Mouse (Mus musculus): ENCODE results near the gene Sap18.
"Not testable (repeated sequence)": the region's sequence is repeated elsewhere in the genome, so short reads cannot be mapped to it uniquely, and the experiment has no call there.

The Sap18 gene

GRCm38 (mm10) chr14:57825788-57826751 lies 28.1 kb downstream of the Sap18 start, which contains the start of the genes Ska3 and Mrpl57:
Gene Ska3, minus strand, starts transcription at chr14:57826185.
Gene Mrpl57, plus strand, starts transcription at chr14:57826234.
- DNase-seq (ENCODE audit: low spot score in 2 of 2) = peak; percentile 94 to 96

- DNase-seq (ENCODE audit: low spot score in 2 of 2) = no peak
These were observed 29.3 kb downstream of the Sap18 start for GRCm38 (mm10) chr14:57827284-57827683.

DNA sequence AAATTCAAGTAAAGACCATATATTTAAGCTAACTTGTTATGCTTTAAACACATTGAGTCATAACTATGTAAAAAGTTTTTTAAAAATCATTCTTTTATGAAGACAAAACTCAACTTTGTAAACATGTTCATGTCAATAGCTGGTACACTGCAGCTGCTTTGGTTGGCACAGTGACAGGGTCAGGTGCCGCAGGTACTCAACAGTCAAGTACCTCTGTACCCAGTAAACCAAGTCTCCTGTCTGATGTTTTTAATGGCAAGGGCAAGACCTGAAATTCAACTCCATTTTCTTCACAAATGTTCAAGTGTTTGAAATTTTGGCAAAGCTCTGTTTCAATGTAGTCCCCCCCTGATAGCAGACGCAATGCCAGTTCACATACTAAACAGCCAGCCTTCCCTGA lies 35.5 kb downstream of the Sap18 start:
- DNase-seq (ENCODE audit: low spot score in 2 of 2) = no peak

DNA sequence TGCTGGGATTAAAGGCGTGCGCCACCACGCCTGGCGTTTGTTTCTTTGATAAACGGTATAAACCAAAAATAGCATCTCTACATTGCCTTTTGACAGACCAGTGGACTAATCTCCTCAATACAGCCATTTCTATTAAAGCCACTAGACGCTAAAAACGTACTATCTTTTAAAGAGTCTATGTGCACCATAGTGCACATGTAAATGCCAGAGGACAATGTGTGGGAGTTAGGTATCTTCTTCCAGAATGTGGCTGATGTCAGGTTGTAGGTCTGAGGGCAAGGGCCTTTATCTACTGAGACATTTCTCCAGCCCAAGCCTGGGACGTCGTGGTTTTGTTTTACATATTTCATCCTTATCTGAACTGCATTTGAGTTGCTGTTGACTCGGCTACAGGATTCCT lies 37.2 kb downstream of the Sap18 start:
- DNase-seq (ENCODE audit: low spot score in 2 of 2) = no peak

GRCm38 (mm10) chr14:57844535-57844934 lies 46.6 kb downstream of the Sap18 start:
- DNase-seq (ENCODE audit: low spot score in 2 of 2) = no peak

DNA sequence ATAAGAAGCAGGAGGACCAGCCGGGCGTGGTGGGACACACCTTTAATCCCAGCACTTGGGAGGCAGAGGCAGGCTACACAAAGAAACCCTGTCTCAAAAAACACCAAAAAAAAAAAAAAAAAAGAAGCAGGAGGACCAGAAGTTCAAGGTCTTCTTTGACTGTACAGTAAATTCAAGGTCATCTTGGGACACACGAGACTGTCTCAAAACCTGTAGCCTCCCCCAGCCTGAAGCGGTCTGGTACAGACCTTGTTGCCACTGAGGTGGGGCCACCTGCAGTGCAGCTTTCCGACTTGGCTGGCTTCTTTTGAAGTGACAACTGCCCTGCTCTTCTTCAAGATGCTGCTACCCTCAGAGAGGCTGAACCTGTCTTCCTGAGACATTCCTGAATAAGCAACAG lies 50.1 kb downstream of the Sap18 start:
- DNase-seq (ENCODE audit: low spot score in 2 of 2) = not testable (repeated sequence)

DNA sequence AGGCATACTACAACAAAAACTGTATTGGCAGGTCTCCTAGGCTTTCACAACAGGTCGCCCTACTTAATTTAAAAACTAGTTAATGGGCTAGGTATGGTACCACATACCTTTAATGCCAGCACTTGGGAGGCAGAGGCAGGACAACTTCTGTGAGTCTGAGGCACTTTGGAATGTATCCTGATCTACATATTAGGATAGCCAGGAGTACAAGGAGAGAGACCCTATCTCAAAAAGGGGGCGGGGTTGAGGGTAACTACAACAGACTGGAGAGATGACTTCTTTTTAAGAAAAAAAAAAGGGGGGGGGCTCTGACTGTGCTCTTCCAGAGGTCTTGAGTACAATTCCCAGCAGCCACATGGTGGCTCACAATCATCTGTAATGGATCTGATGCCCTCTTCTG lies 50.7 kb downstream of the Sap18 start:
- DNase-seq (ENCODE audit: low spot score in 2 of 2) = no peak

DNA sequence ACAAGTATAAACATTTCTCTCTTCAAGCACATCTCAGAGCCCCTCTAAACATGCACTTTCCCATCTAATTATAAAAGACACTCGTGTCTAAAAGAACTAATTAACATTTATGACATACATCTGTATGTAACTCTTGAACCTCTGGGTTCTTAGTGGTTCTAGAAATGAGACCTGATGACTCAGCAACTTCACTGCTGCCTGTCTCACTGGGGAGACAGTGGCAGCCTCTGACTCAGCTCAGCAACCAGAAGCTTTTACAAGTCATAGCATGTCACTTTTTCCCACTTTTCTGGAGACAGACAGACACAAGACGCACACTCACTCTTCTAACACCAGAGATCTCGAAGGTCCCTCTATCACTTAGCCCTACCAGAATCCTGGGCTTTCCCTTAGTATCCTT lies 52.4 kb downstream of the Sap18 start:
- no peak for DNase-seq (ENCODE audit: low spot score in 2 of 2)

DNA sequence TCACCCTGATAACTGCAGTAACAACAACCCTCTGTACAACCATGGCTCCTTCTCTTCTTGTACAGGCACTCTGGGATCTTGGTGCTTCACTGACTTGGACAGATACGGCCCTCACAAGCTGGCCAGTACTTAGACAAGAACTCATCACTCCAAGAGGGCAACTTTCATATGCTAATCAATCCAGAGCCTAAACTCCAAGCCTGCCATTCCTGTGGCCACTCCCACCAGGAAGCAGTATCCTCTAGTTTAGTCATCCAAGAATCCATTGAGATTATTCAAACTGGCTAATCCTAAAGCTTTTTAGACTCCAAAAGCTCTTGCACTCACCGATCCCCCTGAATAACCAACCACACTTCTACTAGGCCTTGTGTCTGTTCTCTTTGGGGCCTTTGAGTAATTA lies 55.0 kb downstream of the Sap18 start:
- DNase-seq (ENCODE audit: low spot score in 2 of 2) = no peak

- DNase-seq (ENCODE audit: low spot score in 2 of 2) = not testable (repeated sequence)
These were observed 58.1 kb downstream of the Sap18 start for GRCm38 (mm10) chr14:57856037-57856436.
